In the genomic region with DNA sequence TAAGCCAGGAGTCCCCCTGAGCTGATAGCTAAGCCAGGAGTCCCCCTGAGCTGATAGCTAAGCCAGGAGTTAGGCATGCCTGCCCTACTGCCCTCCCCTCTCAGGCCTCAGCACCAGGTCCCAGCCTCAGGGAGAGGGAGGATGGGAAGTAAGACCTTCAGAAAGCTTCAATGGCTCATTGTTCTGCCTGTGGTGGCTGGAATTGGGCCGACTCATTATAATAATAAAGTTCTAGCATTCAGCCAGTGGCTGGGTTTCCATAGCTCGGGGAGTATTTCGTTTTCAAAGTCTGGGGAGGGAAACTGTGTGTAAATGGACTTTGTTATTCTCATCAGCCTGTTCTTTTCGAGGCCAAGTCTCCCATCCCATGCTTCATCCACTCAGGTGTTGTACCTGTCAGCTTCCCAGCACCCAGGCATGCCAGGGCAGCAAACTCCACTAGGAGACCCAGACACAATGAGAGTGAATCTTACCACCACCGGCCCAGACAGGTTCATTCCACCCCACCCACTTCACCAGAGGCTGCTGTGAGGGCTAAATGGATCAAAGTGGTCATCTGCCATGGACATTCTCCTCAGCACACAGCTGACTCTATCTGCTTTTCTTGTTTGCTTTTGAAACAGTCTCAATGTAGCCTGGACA, we compare ENCODE assay signal across 17 mouse cellular contexts. TPM values are rescaled to one million over a fixed set of nuclear protein-coding genes. Genes with fewer than 3 reads are reported as not detected.
A peak's percentile ranks its signal among the peaks of the same experiment; 100 is the strongest.
DNase-seq lines count a peak whose midpoint lies in the region; ATAC-seq and TF ChIP-seq lines count a peak whose summit lies in the region.
"Had no signal": no experiment of that assay in that cellular context is flagged by ENCODE, and none has a peak within 500 bp of the region (broad histone marks: within the 10 kb centered on the region; RNA-seq: fewer than 3 reads in every experiment).

No protein-coding gene starts in this region.

- H3K4me3 ChIP-seq in C2C12 (ENCODE audit: insufficient read depth, poor library complexity, severe bottlenecking), result no peak overlapping the region
- H3K4me3 ChIP-seq in embryonic facial prominence, embryonic 13.5 days, result no peak overlapping the region
- H3K4me3 ChIP-seq in hindbrain, embryonic 12.5 days, result no peak overlapping the region
- H3K4me3 ChIP-seq in left cerebral cortex, adult 2 months, result no peak overlapping the region
- H3K4me3 ChIP-seq: stomach, embryonic 15.5 days had no signal

- no peak overlapping the region for H3K4me2 ChIP-seq in embryonic facial prominence, embryonic 13.5 days
- no peak overlapping the region for H3K4me2 ChIP-seq in hindbrain, embryonic 12.5 days (replicated peaks)
- H3K4me2 ChIP-seq: liver, embryonic 11.5 days; stomach, embryonic 15.5 days had no signal

- H3K36me3 ChIP-seq in C2C12 (ENCODE audit: control insufficient read depth, insufficient read depth), result no peaks in the 10 kb centered on the region
- no peaks in the 10 kb centered on the region for H3K36me3 ChIP-seq in embryonic facial prominence, embryonic 13.5 days
- H3K36me3 ChIP-seq in hindbrain, embryonic 12.5 days, result no peaks in the 10 kb centered on the region; the same call in 1 of the 2 replicates
- H3K36me3 ChIP-seq: stomach, embryonic 15.5 days had no signal

- WGBS in embryonic facial prominence, embryonic 13.5 days, result 22% methylated on average over 5 of the region's 5 CpGs
- WGBS in hindbrain, embryonic 12.5 days, result 22% methylated on average over 5 of the region's 5 CpGs

- intact Hi-C loops in left cerebral cortex, adult 2 months (cut with DNase I), result no loop called here
- intact Hi-C loops in heart, postnatal 10 days (cut with DNase I), result no loop called here

- peak overlapping the region; percentile 73 for H3K27ac ChIP-seq in embryonic facial prominence, embryonic 13.5 days
- H3K27ac ChIP-seq in hindbrain, embryonic 12.5 days, result peak overlapping the region; percentile 48
- no peak overlapping the region for H3K27ac ChIP-seq in left cerebral cortex, adult 2 months
- H3K27ac ChIP-seq: stomach, embryonic 15.5 days had no signal

- no peaks in the 10 kb centered on the region for H3K79me2 ChIP-seq in C2C12 (ENCODE audit: control insufficient read depth, insufficient read depth)

- ATAC-seq in embryonic facial prominence, embryonic 13.5 days (ENCODE audit: insufficient number of reproducible peaks, insufficient read depth, low FRiP score, low TSS enrichment, low read depth), result no peak
- ATAC-seq in hindbrain, embryonic 12.5 days (ENCODE audit: low FRiP score), result 0 out of 2 replicates have a peak, but pooled peaks have one; percentile 54

- H3K9ac ChIP-seq in embryonic facial prominence, embryonic 13.5 days, result no peak overlapping the region
- peak overlapping the region; percentile 37; the same call in 1 of the 2 replicates for H3K9ac ChIP-seq in hindbrain, embryonic 12.5 days
- H3K9ac ChIP-seq: stomach, embryonic 15.5 days had no signal

- peaks cover 26% of the 10 kb centered on the region for H3K4me1 ChIP-seq in embryonic facial prominence, embryonic 13.5 days
- H3K4me1 ChIP-seq in hindbrain, embryonic 12.5 days, result peaks cover 18% of the 10 kb centered on the region
- H3K4me1 ChIP-seq: stomach, embryonic 15.5 days had no signal

- peak; percentile 76 for DNase-seq in 3T3-L1 (ENCODE audit: low read depth, low spot score)
- no peak for DNase-seq in T-cell, adult 2 months (ENCODE audit: low spot score)
- DNase-seq in left cerebral cortex, adult 2 months (ENCODE audit: extremely low spot score in 1 of 2, low spot score in 2 of 2), result no peak
- no peak for DNase-seq in heart, postnatal 10 days
- DNase-seq in spleen, postnatal 36 days (ENCODE audit: low spot score in 2 of 2), result no peak
- DNase-seq: adrenal gland, adult 8-10 months; cerebellum, adult 11-12 months; gastrocnemius, postnatal 25 days; heart, postnatal 14 days; kidney, adult 9 months; layer of hippocampus, postnatal 36 days; lung, postnatal 36 days had no signal

- TF ChIP-seq CTCF in C2C12 (IDR thresholded peaks at IDR 0.05; ENCODE audit: control insufficient read depth, insufficient read depth, insufficient read length), result no peak
- TF ChIP-seq CTCF in left cerebral cortex, adult 2 months (IDR thresholded peaks at IDR 0.05), result no peak

- H3K79me3 ChIP-seq in C2C12 (ENCODE audit: low read depth), result no peaks in the 10 kb centered on the region

- H3K9me3 ChIP-seq in embryonic facial prominence, embryonic 13.5 days, result no peaks in the 10 kb centered on the region
- no peaks in the 10 kb centered on the region for H3K9me3 ChIP-seq in hindbrain, embryonic 12.5 days (replicated peaks)
- H3K9me3 ChIP-seq: stomach, embryonic 15.5 days had no signal

- peak overlapping the region; percentile 6 for H3ac ChIP-seq in C2C12 (ENCODE audit: control insufficient read depth, insufficient read length, low read depth)

- H3K27me3 ChIP-seq in C2C12 (ENCODE audit: control insufficient read depth, insufficient read depth, insufficient read length), result no peaks in the 10 kb centered on the region
- no peaks in the 10 kb centered on the region for H3K27me3 ChIP-seq in embryonic facial prominence, embryonic 13.5 days
- H3K27me3 ChIP-seq in hindbrain, embryonic 12.5 days, result 0 out of 2 replicates have a peak, but pooled peaks cover 3% of the 10 kb centered on the region
- H3K27me3 ChIP-seq: stomach, embryonic 15.5 days had no signal

TF ChIP-seq in C2C12, 6 proteins besides CTCF, POLR2A, EP300 and RAD21:
- no peak for TF ChIP-seq CEBPB (IDR thresholded peaks at IDR 0.05; ENCODE audit: low read depth)
- TF ChIP-seq MAX (IDR thresholded peaks at IDR 0.05), result no peak
- TF ChIP-seq MYOG (IDR thresholded peaks at IDR 0.05; ENCODE audit: control insufficient read depth, extremely low read depth, insufficient read length), result no peak
- no peak for TF ChIP-seq FOSL1 (IDR thresholded peaks at IDR 0.05; ENCODE audit: insufficient read depth, low read length, poor library complexity, severe bottlenecking)
- TF ChIP-seq USF1 (IDR thresholded peaks at IDR 0.05; ENCODE audit: low read depth), result no peak
- no peak for TF ChIP-seq MYOD1 (IDR thresholded peaks at IDR 0.05; ENCODE audit: control insufficient read depth, insufficient read length, low read depth)
TF ChIP-seq in C2C12: peak in this region for 0.

RNA-seq across cellular contexts. Expression of a gene that starts 13.6 kb away (rescaled TPM):
- 13.3 TPM for polyA plus RNA-seq in C2C12 (2012; fragmentation: generic; extraction: Trizol)
- polyA plus RNA-seq in embryonic facial prominence, embryonic 13.5 days (2015; fragmentation: Nextera tagmentation; extraction: Ambion mirVana), result 19.7 and 20.3 TPM in 2 replicates
- 11.5 and 12.4 TPM in 2 replicates for polyA plus RNA-seq in hindbrain, embryonic 12.5 days (2016; fragmentation: Nextera tagmentation; extraction: Ambion mirVana)
- total RNA-seq in left cerebral cortex, adult 2 months (2021), result 1 to 10 TPM; 6.0 to 6.5 TPM
- total RNA-seq in heart, postnatal 10 days (2021), result 1 to 10 TPM; 6.4 to 6.9 TPM

RNA-seq across cellular contexts. Expression of a gene that starts 13.8 kb away (rescaled TPM):
- 10.6 TPM for polyA plus RNA-seq in C2C12 (2012; fragmentation: generic; extraction: Trizol)
- polyA plus RNA-seq in embryonic facial prominence, embryonic 13.5 days (2015; fragmentation: Nextera tagmentation; extraction: Ambion mirVana), result 5.4 and 5.5 TPM in 2 replicates
- 2.3 and 2.9 TPM in 2 replicates for polyA plus RNA-seq in hindbrain, embryonic 12.5 days (2016; fragmentation: Nextera tagmentation; extraction: Ambion mirVana)
- 10 to 100 TPM in 1 of 2 experiments, 1 to 10 TPM in 1; 7.1 to 10.7 TPM for total RNA-seq in left cerebral cortex, adult 2 months (2021)
- 1 to 10 TPM; 4.0 to 5.6 TPM for total RNA-seq in heart, postnatal 10 days (2021)

RNA-seq across cellular contexts. Expression of a gene that starts 58.3 kb away (rescaled TPM):
- 96.2 TPM for polyA plus RNA-seq in C2C12 (2012; fragmentation: generic; extraction: Trizol)
- polyA plus RNA-seq in embryonic facial prominence, embryonic 13.5 days (2015; fragmentation: Nextera tagmentation; extraction: Ambion mirVana), result 73.9 and 78.8 TPM in 2 replicates
- polyA plus RNA-seq in hindbrain, embryonic 12.5 days (2016; fragmentation: Nextera tagmentation; extraction: Ambion mirVana), result 58.4 and 60.3 TPM in 2 replicates
- 10 to 100 TPM; 87.2 to 87.6 TPM for total RNA-seq in left cerebral cortex, adult 2 months (2021)
- 100 to 1,000 TPM; 133 to 156 TPM for total RNA-seq in heart, postnatal 10 days (2021)

RNA-seq across cellular contexts. Expression of a gene that starts 58.7 kb away (rescaled TPM):
- 19.4 TPM for polyA plus RNA-seq in C2C12 (2012; fragmentation: generic; extraction: Trizol)
- polyA plus RNA-seq in embryonic facial prominence, embryonic 13.5 days (2015; fragmentation: Nextera tagmentation; extraction: Ambion mirVana), result 14.9 and 17.7 TPM in 2 replicates
- polyA plus RNA-seq in hindbrain, embryonic 12.5 days (2016; fragmentation: Nextera tagmentation; extraction: Ambion mirVana), result 20.2 and 20.3 TPM in 2 replicates
- total RNA-seq in left cerebral cortex, adult 2 months (2021), result 10 to 100 TPM; 18.2 to 22.5 TPM
- 10 to 100 TPM; 30.0 to 32.0 TPM for total RNA-seq in heart, postnatal 10 days (2021)
